Mouse (Mus musculus): ENCODE measurements around the gene Cd3e.
A peak's percentile ranks its signal among the peaks of the same experiment; 100 is the strongest.
"Not testable (repeated sequence)": the region's sequence is repeated elsewhere in the genome, so short reads cannot be mapped to it uniquely, and the experiment has no call there.

The Cd3e gene

DNA sequence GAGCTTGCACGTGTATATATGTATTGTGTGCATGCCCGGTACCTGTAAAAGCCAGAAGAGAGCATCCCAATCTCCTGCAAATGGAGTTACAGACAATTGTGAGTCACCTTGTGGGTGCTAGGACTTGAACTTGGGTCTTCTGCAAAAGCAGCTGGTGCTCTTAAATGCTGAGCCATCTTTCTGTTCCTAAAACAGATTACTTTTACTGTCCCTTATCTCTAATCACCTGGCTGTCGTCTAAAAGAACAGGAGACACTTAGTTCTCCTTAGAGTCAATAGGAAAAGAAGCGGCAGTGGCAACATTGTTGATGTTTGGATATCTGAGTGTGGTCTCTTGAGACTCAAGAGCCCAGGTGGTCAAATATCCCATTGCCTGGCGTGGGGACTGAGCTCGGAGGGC lies 31.6 kb downstream of the Cd3e start:
- no peak for DNase-seq (ENCODE audit: low spot score)

DNA sequence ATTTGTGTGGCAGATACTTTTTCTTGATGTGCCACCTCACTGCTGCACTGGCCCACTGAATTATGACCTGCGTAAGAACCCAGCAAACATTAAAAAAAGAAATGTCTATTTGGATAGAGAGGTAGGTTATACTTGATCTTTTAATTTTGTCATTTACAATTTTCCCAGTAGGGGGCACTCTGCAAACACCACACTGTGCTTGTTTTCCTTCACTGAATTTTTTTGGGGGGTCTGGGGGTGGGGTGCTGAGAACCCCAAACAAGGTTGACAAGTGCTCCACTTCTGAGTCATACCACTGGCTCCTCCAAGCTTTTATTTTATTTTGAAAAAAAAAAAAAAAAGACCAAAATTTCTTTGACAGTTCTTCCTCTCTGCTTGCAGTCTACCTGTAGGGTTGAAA lies 40.0 kb downstream of the Cd3e start:
- DNase-seq (ENCODE audit: low spot score): no peak

GRCm38 (mm10) chr9:44967763-44968162 lies 41.7 kb downstream of the Cd3e start:
- not testable (repeated sequence) for DNase-seq (ENCODE audit: low spot score)

GRCm38 (mm10) chr9:44966815-44967242 lies 42.6 kb downstream of the Cd3e start:
- peak; percentile 85 for DNase-seq (ENCODE audit: low spot score)

GRCm38 (mm10) chr9:44965833-44966466 lies 43.5 kb downstream of the Cd3e start:
- no peak for DNase-seq (ENCODE audit: low spot score)

GRCm38 (mm10) chr9:44965126-44965832 lies 44.1 kb downstream of the Cd3e start, which contains the start of gene Ube4a:
TSS of gene Ube4a (minus strand) at chr9:44965600.
- DNase-seq (ENCODE audit: low spot score): peak; percentile 100

- peak; percentile 76 for DNase-seq (ENCODE audit: low spot score)
Measured at GRCm38 (mm10) chr9:44954432-44954831, 55.0 kb downstream of the Cd3e start.

Measured in T-cell, adult 2 months (primary cell).